Mouse (Mus musculus) yolk sac, embryonic 10.5 days (tissue): ENCODE data around the gene Gm39566.
A peak's percentile ranks its signal among the peaks of the same experiment; 100 is the strongest.
"Not testable (repeated sequence)": the region's sequence is repeated elsewhere in the genome, so short reads cannot be mapped to it uniquely, and the experiment has no call there.

Source experiments
- DNase-seq: peaks from one replicate; pipeline ENCODE4 v3.0.0-alpha.2; 2017; ENCODE audit warnings: low spot score

The Gm39566 gene

GRCm38 (mm10) chr11:69815155-69815554 lies at the start of gene Gm39566:
Gene Gm39566, minus strand, starts transcription at chr11:69815298.
- no peak for DNase-seq

DNA sequence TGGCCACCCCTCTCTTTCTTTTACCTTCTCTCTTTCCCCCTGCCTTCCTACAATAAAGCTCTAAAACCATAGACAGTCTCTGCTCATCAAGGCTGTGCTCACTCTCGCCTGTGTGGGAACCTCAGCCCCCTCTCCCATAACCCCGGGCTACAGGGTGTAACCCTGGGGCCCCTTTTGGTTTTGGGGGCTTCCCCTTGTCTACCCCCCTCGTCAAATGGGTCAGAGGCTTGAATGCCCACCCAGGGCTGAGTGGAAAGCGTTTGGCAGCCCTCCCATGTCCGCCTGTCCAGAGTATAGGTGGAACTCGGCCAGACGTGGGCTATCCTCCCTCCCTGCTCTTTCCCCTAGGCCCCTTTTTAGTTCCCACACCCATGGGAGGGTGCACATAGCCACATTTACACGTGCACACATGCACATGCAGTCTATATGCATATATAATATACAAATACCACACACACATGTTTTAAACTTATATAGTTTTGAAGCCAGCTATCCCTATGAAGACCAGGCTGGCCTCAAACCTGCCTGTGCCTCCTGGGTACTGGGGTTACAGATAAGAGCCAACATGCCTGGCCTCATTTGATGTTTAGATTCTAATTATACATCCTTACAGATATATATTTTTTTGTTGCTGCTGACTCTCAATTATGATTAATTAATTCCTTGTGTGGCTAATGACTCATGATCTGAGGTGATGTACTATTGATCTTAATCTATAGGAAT lies 49.2 kb upstream of the Gm39566 start:
- DNase-seq, result no peak

- DNase-seq, result not testable (repeated sequence)
Measured at GRCm38 (mm10) chr11:69863729-69864128, 48.6 kb upstream of the Gm39566 start.

- peak; percentile 75 for DNase-seq
Measured at GRCm38 (mm10) chr11:69858113-69858998, 43.3 kb upstream of the Gm39566 start, which contains the start of gene Tnk1. Gene Tnk1, minus strand, starts transcription at chr11:69858730.

DNA sequence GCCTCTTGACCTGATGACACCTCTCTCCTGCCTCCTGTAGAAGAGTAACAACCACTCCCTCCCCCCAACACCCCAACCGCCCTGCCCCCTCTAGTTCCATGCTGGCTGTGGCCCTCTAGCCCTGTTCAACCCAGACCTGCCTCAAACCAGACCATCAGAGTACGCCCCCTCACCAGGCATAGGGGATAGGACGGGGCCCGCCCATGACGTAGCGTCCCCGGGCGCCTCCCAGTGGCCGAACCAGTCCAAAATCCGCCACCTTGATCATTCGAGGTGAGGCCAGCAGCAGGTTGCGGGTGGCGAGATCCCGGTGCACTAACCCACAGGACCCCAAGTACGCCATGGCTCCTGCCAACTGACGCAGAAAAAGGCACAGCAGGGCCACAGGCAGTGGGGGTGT lies 40.2 kb upstream of the Gm39566 start:
- no peak for DNase-seq

GRCm38 (mm10) chr11:69854680-69855079 lies 39.6 kb upstream of the Gm39566 start:
- no peak for DNase-seq

GRCm38 (mm10) chr11:69853994-69854393 lies 38.9 kb upstream of the Gm39566 start:
- DNase-seq, result peak; percentile 68

- DNase-seq, result no peak
Measured at GRCm38 (mm10) chr11:69850754-69851153, 35.7 kb upstream of the Gm39566 start.

- no peak for DNase-seq
Measured at GRCm38 (mm10) chr11:69849884-69850283, 34.8 kb upstream of the Gm39566 start.

- no peak for DNase-seq
Measured at GRCm38 (mm10) chr11:69849128-69849527, 34.0 kb upstream of the Gm39566 start.

GRCm38 (mm10) chr11:69848021-69848420 lies 32.9 kb upstream of the Gm39566 start:
- no peak for DNase-seq

GRCm38 (mm10) chr11:69846738-69847688 lies 31.9 kb upstream of the Gm39566 start:
- DNase-seq, result peak; percentile 54

- DNase-seq, result peak; percentile 97
Measured at GRCm38 (mm10) chr11:69846198-69846680, 31.1 kb upstream of the Gm39566 start, which contains the start of gene Plscr3. Gene Plscr3, plus strand, starts transcription at chr11:69846376.

GRCm38 (mm10) chr11:69838714-69839104 lies 23.6 kb upstream of the Gm39566 start:
- no peak for DNase-seq

- DNase-seq, result peak; percentile 99
Measured at GRCm38 (mm10) chr11:69837952-69838713, 23.0 kb upstream of the Gm39566 start, which contains the start of gene Tmem256. Gene Tmem256, plus strand, starts transcription at chr11:69838514.

- no peak for DNase-seq
Measured at GRCm38 (mm10) chr11:69837604-69837951, 22.5 kb upstream of the Gm39566 start, which contains the start of gene Nlgn2. Gene Nlgn2, minus strand, starts transcription at chr11:69837784.

- DNase-seq, result peak; percentile 13
Measured at GRCm38 (mm10) chr11:69836703-69837576, 21.8 kb upstream of the Gm39566 start.

- no peak for DNase-seq
Measured at GRCm38 (mm10) chr11:69835966-69836335, 20.9 kb upstream of the Gm39566 start.

- no peak for DNase-seq
Measured at GRCm38 (mm10) chr11:69835326-69835965, 20.3 kb upstream of the Gm39566 start.
